Mouse (Mus musculus) kidney, adult 2 months (tissue): ENCODE data around the gene Ptma.

Experiments
- CTCF ChIP-seq: fragments of 200-500 bp; conservative IDR thresholded peaks from 2 replicates; pipeline ENCODE4 v1.5.1; 2011; ENCODE audit warnings: low read depth, mild to moderate bottlenecking, control low read depth, low read length, moderate library complexity, mixed read lengths; ENCODE audit not compliant: insufficient read depth, insufficient read length
- POLR2A ChIP-seq: fragments of 200-500 bp; IDR thresholded peaks from one replicate; pipeline ENCODE4 v1.6.1; 2011; ENCODE audit warnings: low read depth, low read length, control low read depth

DNA sequence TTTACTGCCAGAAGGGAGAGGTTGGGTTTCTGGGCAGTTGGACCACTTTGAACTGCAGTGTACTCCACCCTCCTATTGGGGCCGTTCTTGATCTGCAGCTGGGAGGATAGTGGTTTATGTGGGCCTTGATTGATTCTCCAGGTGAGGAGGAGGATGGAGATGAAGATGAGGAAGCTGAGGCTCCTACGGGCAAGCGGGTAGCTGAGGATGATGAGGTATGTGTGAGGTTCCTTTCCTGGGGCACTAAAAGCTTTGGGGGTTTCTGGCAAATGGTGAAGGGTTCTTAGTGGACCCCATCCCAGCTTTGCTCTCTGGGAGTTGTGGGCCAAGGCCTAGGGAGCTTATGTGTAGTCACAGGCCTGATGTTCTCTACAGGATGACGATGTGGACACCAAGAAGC lies 3.1 kb downstream of the Ptma start:
- TF ChIP-seq POLR2A: no peak
- TF ChIP-seq CTCF: no peak
